Mouse (Mus musculus) heart, postnatal 0 days (tissue): ENCODE results near the gene Arpc2.

Source experiments
- CTCF ChIP-seq: IDR thresholded peaks from 2 replicates; pipeline ENCODE4 v1.5.1; 2016; ENCODE audit warnings: antibody characterized with exemption, control low read depth, low read depth
- EP300 ChIP-seq: IDR thresholded peaks from 2 replicates; pipeline ENCODE4 v1.6.1; 2016; ENCODE audit warnings: antibody characterized with exemption, low read depth

- no peak for TF ChIP-seq CTCF
- no peak for TF ChIP-seq EP300
Measured at GRCm38 (mm10) chr1:74283686-74284463, 48.0 kb downstream of the Arpc2 start.
